Mouse (Mus musculus) embryonic facial prominence, embryonic 15.5 days (tissue): Measurements from ENCODE around the gene Cd72. TPM values are rescaled to one million over a fixed set of nuclear protein-coding genes. Genes with fewer than 3 reads are reported as not detected.

Experiments
- ATAC-seq: fragments of 200-750 bp; cut with Nextera tagmentation; 2 replicates; pipeline ENCODE4 v1.8.0; 2017; ENCODE audit warnings: low read depth, moderate TSS enrichment; ENCODE audit not compliant: insufficient number of reproducible peaks, low FRiP score, low TSS enrichment
- H3K27ac ChIP-seq: fragments of 300-500 bp; sonication (generic); replicated peaks from 2 replicates; pipeline ENCODE4 v1.5.1; 2015; ENCODE audit warnings: mild to moderate bottlenecking, inconsistent platforms
- H3K27me3 ChIP-seq: fragments of 300-500 bp; sonication (generic); 2 replicates; pipeline ENCODE4 v1.6.1; 2015; ENCODE audit warnings: inconsistent platforms
- H3K36me3 ChIP-seq: fragments of 300-500 bp; sonication (generic); 2 replicates; pipeline ENCODE4 v1.6.1; 2015; ENCODE audit warnings: mild to moderate bottlenecking, inconsistent platforms
- H3K4me1 ChIP-seq: fragments of 300-500 bp; sonication (generic); 2 replicates; pipeline ENCODE4 v1.6.1; 2015; ENCODE audit warnings: inconsistent platforms
- H3K4me2 ChIP-seq: fragments of 300-500 bp; sonication (generic); replicated peaks from 2 replicates; pipeline ENCODE4 v1.6.1; 2015; ENCODE audit warnings: mild to moderate bottlenecking, inconsistent platforms
- H3K4me3 ChIP-seq: fragments of 300-500 bp; sonication (generic); replicated peaks from 2 replicates; pipeline ENCODE4 v1.5.1; 2015; ENCODE audit warnings: mild to moderate bottlenecking, inconsistent platforms
- H3K9ac ChIP-seq: fragments of 300-500 bp; sonication (generic); 2 replicates; pipeline ENCODE4 v1.6.1; 2015; ENCODE audit warnings: inconsistent platforms
- H3K9me3 ChIP-seq: fragments of 300-500 bp; sonication (generic); replicated peaks from 2 replicates; pipeline ENCODE4 v1.6.1; 2016; ENCODE audit warnings: inconsistent platforms
- WGBS: fragments of 180-500 bp; shearing (Covaris S2); methylation state at CpG from one replicate; pipeline ENCODE4 v1.1.7; 2015; 5-methylcytosine and 5-hydroxymethylcytosine counted together
- polyA plus RNA-seq: library from polyadenylated mRNA; unstranded; fragments of >200 nt; fragmentation: Nextera tagmentation; extraction: Ambion mirVana; gene quantifications from 2 replicates; pipeline ENCODE4 v1.2.1, GENCODE M21; 2015

Gene Cd72
- polyA plus RNA-seq, 1 experiment from 2014 or later, result 3.1 TPM

DNA sequence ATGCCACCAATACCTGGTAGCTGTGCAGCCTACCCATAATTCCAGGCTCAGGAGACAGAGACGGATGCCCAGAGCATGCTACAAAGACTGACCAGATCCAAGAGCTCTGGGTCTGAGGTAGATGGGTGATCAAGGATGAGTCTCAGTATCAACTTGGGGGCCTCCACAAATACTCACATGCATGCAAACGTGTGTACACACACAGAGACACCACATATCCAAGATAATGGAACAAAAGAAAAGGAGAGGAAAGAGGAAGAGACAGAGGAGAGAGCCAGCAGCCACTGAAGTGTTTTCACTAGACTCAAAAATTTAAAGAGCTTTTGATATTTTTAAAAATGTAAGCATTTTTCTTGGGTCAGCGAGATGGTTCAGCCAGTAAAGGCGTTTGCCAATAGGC is 36.0 kb downstream of the Cd72 start:
- WGBS, result 60% methylated on average over 4 of the region's 4 CpGs
- Histone ChIP-seq H3K4me3 (no peak overlapping the region), H3K36me3 (peaks cover 56% of the 10 kb centered on the region), H3K9ac (no peak overlapping the region), H3K4me2 (no peak overlapping the region), H3K27ac (no peak overlapping the region), H3K27me3 (no peaks in the 10 kb centered on the region), H3K4me1 (peaks cover 13% of the 10 kb centered on the region), H3K9me3 (no peaks in the 10 kb centered on the region)
- ATAC-seq, result no peak

DNA sequence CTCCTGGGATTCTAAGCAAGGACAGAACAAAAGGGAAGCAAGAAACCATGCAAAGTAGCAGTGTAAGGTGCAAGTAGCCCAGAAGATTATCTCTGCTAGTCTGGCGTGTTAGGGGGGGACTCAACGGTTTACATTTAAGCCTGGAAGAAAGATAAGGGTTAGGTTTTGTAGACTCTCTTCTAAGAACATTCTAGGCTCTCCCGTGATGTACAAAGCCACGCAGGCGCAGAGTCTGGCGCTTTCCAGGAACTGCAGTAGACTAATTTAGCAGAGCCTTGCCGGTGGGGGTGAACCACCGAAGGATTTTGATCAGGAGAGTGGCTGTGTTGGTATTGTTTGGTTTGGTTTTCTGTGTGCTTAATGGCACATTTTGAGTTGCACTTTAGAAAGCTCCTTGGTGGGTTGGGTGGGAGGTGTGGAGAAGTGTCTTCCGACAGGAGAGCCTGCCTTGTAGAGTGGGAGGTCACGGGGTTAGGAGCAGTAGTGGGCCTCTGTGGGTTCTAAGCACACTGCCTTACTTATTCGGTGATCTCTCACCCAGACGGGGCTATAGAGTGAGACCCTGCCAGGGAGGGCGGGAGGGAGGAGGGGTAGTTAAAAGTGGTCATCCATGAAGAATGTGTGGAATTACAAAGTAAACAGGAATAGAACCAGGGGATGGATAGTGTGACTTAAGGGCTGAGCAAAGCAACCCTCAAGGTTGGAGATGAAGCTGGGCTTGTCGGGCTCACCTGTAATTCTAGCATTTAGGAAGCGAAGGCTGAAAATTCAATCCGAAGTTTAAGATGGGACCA is 37.0 kb downstream of the Cd72 start:
- 82% methylated on average over 16 of the region's 16 CpGs for WGBS
- Histone ChIP-seq H3K9me3 (no peaks in the 10 kb centered on the region), H3K4me2 (no peak overlapping the region), H3K36me3 (peaks cover 46% of the 10 kb centered on the region), H3K27me3 (no peaks in the 10 kb centered on the region), H3K4me3 (no peak overlapping the region), H3K9ac (no peak overlapping the region), H3K27ac (no peak overlapping the region), H3K4me1 (peaks cover 13% of the 10 kb centered on the region)
- ATAC-seq, result no peak

- H3K4me1 ChIP-seq, result peaks cover 13% of the 10 kb centered on the region
- H3K27me3 ChIP-seq, result no peaks in the 10 kb centered on the region
- WGBS, result 95% methylated on average over 22 of the region's 22 CpGs
- H3K4me3 ChIP-seq, result no peak overlapping the region
- no peak for ATAC-seq
- H3K27ac ChIP-seq, result no peak overlapping the region
- H3K9me3 ChIP-seq, result no peaks in the 10 kb centered on the region
- no peak overlapping the region for H3K9ac ChIP-seq
- peaks cover 32% of the 10 kb centered on the region for H3K36me3 ChIP-seq
- H3K4me2 ChIP-seq, result no peak overlapping the region
These were observed 38.3 kb downstream of the Cd72 start for GRCm38 (mm10) chr4:43416071-43416490.

DNA sequence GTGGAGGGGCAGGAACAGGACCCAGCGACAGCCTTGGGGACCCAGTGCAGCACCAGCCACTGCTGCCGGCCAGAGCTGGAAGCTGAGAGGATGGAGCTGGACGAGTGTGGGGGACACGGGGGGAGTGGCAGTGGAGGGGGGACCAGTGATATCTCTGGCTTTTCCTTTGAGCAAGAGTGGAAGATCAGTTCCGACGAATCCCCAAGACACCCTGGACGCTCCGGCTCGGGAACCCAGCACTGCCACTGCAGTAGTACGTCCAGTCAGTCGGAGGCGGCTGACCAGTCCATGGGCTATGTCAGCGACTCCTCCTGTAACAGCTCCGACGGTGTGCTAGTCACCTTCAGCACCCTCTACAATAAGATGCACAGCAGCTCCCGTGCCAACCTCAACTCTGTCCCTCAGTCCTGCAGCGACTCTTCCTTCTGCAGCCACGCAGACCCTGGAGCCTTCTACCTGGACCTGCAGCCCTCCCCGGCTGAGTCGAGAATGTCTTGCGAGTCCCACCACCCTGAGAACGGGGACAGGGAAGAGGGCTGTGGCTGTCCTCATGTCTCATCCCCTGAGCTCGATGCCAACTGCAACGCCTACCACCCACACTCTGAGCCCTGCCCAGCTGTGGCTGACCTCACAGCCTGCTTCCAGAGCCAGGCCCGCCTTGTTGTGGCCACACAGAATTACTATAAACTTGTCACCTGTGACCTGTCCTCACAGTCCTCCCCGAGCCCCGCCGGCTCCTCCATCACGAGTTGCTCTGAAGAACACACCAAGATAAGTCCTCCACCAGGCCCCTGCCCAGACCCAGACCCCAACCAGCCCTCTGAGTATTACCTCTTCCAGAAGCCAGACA is 39.0 kb downstream of the Cd72 start:
- Histone ChIP-seq H3K36me3 (peaks cover 31% of the 10 kb centered on the region), H3K4me2 (no peak overlapping the region), H3K4me3 (no peak overlapping the region), H3K4me1 (peaks cover 13% of the 10 kb centered on the region), H3K9me3 (no peaks in the 10 kb centered on the region), H3K27me3 (no peaks in the 10 kb centered on the region), H3K9ac (no peak overlapping the region), H3K27ac (no peak overlapping the region)
- no peak for ATAC-seq
- WGBS, result 90% methylated on average over 29 of the region's 29 CpGs

DNA sequence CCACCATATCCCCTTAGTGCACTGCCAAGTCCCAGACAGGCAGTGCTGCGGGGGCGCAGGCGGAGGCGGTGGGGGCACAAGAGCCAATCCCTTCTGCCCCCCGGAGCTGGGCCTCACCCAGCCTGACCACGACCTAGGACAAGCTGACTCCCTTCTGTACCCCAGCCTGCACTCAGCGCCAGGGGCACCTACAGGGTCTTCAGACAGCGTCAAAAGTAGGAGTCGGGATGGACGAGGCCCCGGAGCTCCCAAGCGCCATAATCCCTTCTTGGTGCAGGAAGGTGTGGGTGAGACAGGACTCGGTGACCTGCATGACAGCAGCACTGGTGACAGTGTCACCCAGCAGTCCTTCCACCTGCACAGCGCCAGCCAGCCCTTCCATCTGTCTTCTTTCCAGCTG is 39.7 kb downstream of the Cd72 start:
- no peaks in the 10 kb centered on the region for H3K27me3 ChIP-seq
- no peak for ATAC-seq
- no peak overlapping the region for H3K4me2 ChIP-seq
- 87% methylated on average over 14 of the region's 14 CpGs for WGBS
- no peak overlapping the region for H3K27ac ChIP-seq
- no peaks in the 10 kb centered on the region for H3K9me3 ChIP-seq
- peaks cover 31% of the 10 kb centered on the region for H3K36me3 ChIP-seq
- no peak overlapping the region for H3K9ac ChIP-seq
- H3K4me1 ChIP-seq, result peaks cover 8% of the 10 kb centered on the region; the same call in 1 of the 2 replicates
- no peak overlapping the region for H3K4me3 ChIP-seq

GRCm38 (mm10) chr4:43407071-43407920 is 47.1 kb downstream of the Cd72 start:
- Histone ChIP-seq H3K27me3 (no peaks in the 10 kb centered on the region), H3K4me3 (peak overlapping the region; percentile 55), H3K9ac (peak overlapping the region; percentile 48; the same call in 1 of the 2 replicates), H3K4me1 (peaks cover 22% of the 10 kb centered on the region), H3K27ac (peak overlapping the region; percentile 90), H3K4me2 (peak overlapping the region; percentile 72), H3K9me3 (no peaks in the 10 kb centered on the region), H3K36me3 (no peaks in the 10 kb centered on the region)
- ATAC-seq, result no peak
- WGBS, result 67% methylated on average over 12 of the region's 12 CpGs

DNA sequence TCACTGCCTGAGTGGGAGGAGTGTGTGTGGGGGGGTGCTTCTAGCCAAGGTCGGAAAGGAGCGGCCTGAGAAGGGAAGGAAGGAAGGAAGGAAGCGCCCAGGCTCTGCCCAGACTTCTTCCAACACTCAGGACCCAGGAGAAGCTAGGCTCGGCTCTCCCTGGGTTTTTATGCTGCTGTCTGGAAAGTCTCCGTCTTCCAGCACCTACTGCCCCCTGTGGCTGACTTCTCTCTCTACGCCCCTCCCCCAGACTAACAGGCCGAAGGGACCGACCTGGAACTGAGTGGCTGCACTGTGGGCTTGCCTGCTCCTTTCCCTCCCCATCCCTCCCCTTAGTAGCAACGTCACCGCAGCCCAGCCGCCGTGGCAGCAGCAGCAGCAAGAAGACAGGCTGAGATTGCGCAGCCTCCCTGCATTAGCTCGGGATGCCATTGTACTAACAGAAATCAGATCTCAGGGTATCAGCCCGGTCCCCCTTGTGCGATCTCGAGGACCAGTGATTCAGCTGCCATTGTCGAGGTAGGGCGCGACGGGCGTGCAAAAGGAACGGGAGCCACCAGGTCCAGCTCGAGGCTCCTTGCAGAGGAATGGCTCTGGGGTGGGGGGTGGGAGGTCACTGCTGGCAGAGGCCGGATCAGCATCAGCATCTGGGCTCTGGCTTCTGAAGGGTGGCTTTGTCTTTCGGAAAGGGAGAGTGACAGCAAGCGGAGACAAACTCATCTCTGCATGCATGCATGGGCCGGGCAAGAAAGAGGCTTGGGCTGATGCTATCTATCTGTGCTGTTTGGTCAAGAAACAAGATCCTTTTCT is 48.1 kb downstream of the Cd72 start:
- H3K9me3 ChIP-seq, result no peaks in the 10 kb centered on the region
- peaks cover 28% of the 10 kb centered on the region for H3K4me1 ChIP-seq
- no peaks in the 10 kb centered on the region for H3K36me3 ChIP-seq
- H3K4me2 ChIP-seq, result peak overlapping the region; percentile 72
- peak overlapping the region; percentile 48 for H3K9ac ChIP-seq
- under 1% methylated on average over 28 of the region's 28 CpGs for WGBS
- no peaks in the 10 kb centered on the region for H3K27me3 ChIP-seq
- peak; percentile 93 for ATAC-seq
- H3K4me3 ChIP-seq, result peak overlapping the region; percentile 55
- H3K27ac ChIP-seq, result peak overlapping the region; percentile 90

DNA sequence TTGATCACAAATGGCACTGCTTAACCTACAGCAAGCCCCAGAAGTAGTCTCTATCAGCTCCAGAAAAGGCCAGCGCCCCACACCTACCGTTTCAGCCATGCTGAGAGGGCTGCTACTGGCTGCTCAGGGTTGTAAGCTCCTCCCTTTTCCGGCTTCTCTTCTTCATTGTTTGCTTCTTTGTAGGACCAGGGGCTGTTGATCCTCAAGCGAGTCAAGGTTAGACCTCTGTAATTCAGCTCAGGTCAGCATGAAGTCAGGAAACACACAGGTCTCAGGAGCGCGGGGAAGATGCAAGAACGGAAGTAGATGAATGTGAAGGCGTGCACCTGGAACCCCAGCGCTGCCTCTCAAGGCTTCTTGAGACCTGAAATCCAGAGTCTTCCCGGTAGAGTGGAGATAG is 49.7 kb downstream of the Cd72 start:
- Histone ChIP-seq H3K9ac (no peak overlapping the region), H3K27me3 (no peaks in the 10 kb centered on the region), H3K4me1 (peaks cover 44% of the 10 kb centered on the region), H3K36me3 (no peaks in the 10 kb centered on the region), H3K4me3 (no peak overlapping the region), H3K9me3 (no peaks in the 10 kb centered on the region), H3K4me2 (no peak overlapping the region), H3K27ac (no peak overlapping the region)
- 92% methylated on average over 10 of the region's 10 CpGs for WGBS
- no peak for ATAC-seq

DNA sequence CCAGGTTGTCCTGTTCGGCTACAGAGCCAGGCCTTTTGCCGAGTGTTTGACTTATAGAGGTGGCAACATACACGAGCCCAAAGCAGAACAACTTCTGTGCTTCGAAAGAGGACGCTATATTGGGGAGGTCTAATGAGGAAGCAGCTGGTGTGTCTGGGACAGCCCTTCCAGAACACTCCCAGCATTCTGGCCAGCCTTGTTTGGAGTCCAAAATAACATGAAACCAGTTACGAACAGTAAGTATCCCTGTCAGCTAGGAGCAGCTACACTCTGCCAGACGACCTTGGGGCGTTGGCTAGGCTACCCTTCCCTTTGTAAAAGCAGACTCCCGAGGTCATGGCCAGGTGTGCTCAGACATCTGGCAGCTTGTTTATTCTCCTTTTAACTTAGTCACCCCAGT is 52.2 kb downstream of the Cd72 start:
- Histone ChIP-seq H3K9me3 (no peaks in the 10 kb centered on the region), H3K4me1 (peaks cover 53% of the 10 kb centered on the region), H3K27ac (no peak overlapping the region), H3K4me2 (no peak overlapping the region), H3K36me3 (no peaks in the 10 kb centered on the region), H3K9ac (no peak overlapping the region), H3K27me3 (no peaks in the 10 kb centered on the region), H3K4me3 (no peak overlapping the region)
- 65% methylated on average over 9 of the region's 9 CpGs for WGBS
- no peak for ATAC-seq

DNA sequence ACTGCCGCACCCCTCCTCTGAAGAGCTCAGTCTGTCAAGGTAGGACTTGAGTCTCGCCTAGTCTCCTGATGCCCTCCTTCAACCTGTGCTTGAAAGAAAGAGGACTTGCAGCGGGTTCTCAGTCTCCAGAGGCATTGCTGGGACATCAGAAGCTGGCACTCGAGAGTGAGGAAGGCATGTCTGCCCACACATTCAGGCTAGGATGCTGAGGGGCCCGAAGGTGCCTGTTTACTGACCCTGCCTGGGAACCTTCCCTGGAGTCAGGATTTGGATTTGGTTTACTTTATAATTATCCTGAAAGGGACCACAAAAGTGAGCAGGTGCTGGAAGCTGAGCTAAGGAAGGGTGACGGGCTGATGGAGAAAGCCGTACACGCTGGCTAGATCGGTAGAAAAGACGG is 52.9 kb downstream of the Cd72 start:
- WGBS, result 77% methylated on average over 10 of the region's 10 CpGs
- no peak overlapping the region for H3K4me2 ChIP-seq
- no peak overlapping the region for H3K9ac ChIP-seq

More for the DNA sequence above, 52.9 kb downstream of the Cd72 start:
- Histone ChIP-seq H3K4me1 (peaks cover 51% of the 10 kb centered on the region), H3K4me3 (0 out of 2 replicates have a peak overlapping the region, but pooled peaks have one; percentile 2), H3K27ac (peak overlapping the region; percentile 44; the same call in 1 of the 2 replicates), H3K27me3 (no peaks in the 10 kb centered on the region), H3K36me3 (no peaks in the 10 kb centered on the region), H3K9me3 (no peaks in the 10 kb centered on the region)
- no peak for ATAC-seq
